Mouse (Mus musculus) CH12F3 (cell line): ENCODE results near the gene Imp3.

ENCODE experiments used
- in situ Hi-C: fragments of 300-500 bp; cut with MboI; formaldehyde crosslinking; loops from 2 replicates; pipeline ENCODE4 v1.14.3; 2020; ENCODE audit warnings: low sequenced_read_pairs

The Imp3 gene

GRCm38 (mm10) chr9:56961591-56961990, 24.3 kb downstream of the Imp3 start:
- in situ Hi-C loops, result no loop called here

DNA sequence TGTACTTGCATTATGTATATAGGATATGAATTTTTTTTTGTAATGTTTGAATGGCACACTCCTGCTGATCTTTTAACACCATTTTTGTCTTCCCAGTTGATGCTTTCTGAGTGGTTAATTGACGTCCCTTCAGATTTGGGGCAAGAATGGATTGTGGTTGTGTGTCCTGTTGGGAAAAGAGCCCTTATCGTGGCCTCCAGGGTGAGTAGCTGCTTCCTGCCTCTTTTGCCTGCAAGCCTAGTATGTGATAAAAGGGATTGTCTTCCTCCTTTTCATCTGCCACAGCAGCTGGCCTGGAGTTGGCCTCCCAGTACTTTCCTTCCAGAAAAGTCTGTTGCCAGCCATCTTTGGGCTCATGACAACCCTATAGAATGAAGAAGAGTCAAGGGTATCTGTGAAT, 32.9 kb downstream of the Imp3 start:
- in situ Hi-C loops, result no loop called here

DNA sequence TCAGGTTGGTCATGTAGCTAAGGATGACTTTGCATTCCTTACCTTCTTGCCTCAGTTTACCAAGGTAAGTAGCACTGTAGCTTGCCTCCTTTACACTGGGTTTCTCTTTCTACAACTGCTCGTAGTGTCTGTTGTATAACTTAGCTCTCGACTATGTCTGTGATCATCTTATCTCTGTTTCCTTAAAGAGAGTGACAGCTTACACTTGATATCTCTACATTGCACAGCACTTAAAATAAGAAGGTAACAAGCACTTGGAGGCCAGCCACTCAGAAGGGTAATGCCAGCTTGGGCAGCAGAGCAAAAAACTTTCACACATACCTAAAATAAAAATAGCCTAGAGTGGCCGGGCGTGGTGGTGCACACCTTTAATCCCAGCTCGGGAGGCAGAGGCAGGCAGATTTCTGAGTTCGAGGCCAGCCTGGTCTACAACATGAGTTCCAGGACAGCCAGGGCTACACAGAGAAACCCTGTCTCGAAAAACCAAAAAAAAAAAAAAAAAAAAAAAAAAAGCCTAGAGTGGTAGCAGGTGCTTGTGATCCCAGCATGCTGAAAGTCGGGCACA, 36.8 kb downstream of the Imp3 start:
- in situ Hi-C loops, result no loop called here

DNA sequence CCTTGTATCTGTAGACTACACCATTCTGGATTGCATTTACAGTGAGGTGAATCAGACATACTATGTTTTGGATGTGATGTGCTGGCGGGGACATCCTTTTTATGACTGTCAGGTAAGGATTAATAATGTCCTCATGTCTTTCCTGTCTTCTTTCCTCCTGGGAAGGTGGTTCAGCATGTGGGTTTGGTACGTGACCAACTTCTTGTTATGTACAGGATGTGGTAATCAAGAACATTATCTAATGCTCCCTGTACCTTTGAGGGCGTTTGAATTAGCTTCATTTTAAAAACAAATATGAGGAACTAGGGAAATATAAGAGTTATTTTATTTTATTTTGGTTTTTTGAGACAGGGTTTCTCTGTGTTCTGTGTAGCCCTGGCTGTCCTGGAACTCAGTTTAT, 37.9 kb downstream of the Imp3 start:
- in situ Hi-C loops, result no loop called here

DNA sequence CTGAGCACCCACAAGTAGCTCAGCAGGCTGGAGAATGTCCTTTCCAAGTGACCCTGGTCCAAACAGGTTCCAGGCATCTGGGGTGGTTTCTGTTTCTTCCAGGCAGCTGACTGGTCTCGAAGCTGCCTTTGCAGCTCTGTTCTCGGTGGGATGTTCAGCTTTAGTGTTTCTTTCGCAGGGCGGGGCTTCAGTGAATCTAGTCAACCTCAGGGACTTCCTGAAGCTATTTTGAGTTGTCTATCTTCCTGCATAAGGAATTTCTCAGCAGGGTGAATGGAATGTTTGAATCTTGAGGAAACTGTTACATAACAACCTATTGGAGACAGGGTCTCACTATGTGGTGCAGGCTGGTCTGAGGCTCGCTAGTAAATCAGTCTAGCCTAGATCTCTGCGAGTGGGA, 42.9 kb downstream of the Imp3 start:
- in situ Hi-C loops, result no loop called here

GRCm38 (mm10) chr9:56981502-56981901, 44.2 kb downstream of the Imp3 start:
- in situ Hi-C loops, result no loop called here
